Mouse (Mus musculus) olfactory bulb, adult 2 months (tissue): ENCODE results near the gene Aoc3.

Source experiments
- CTCF ChIP-seq: fragments of 200-500 bp; IDR thresholded peaks from 2 replicates; pipeline ENCODE4 v1.5.1; 2012; ENCODE audit warnings: low read depth, mild to moderate bottlenecking, low read length, moderate library complexity; ENCODE audit not compliant: insufficient read depth
- POLR2A ChIP-seq: fragments of 200-500 bp; IDR thresholded peaks from 2 replicates; pipeline ENCODE4 v1.6.1; 2012; ENCODE audit warnings: mild to moderate bottlenecking, low read depth, low read length, moderate library complexity; ENCODE audit not compliant: insufficient read depth

- TF ChIP-seq CTCF (no peak), POLR2A (no peak)
Measured at GRCm38 (mm10) chr11:101374421-101374938, 44.1 kb downstream of the Aoc3 start.
